Mouse (Mus musculus) brain, embryonic 14.5 days (tissue): ENCODE data around the gene Svbp.

Experiments
- CTCF ChIP-seq: fragments of 200-500 bp; IDR thresholded peaks from 2 replicates; pipeline ENCODE4 v1.5.1; 2012; ENCODE audit warnings: inconsistent platforms, mild to moderate bottlenecking, moderate library complexity, borderline replicate concordance; ENCODE audit not compliant: insufficient read depth, insufficient read length; ENCODE audit errors: extremely low read depth
- POLR2A ChIP-seq: fragments of 200-500 bp; IDR thresholded peaks from 2 replicates; pipeline ENCODE4 v1.6.1; 2012; ENCODE audit warnings: mild to moderate bottlenecking, inconsistent platforms, borderline replicate concordance; ENCODE audit not compliant: poor library complexity, insufficient read depth, insufficient read length, severe bottlenecking; ENCODE audit errors: extremely low read depth

DNA sequence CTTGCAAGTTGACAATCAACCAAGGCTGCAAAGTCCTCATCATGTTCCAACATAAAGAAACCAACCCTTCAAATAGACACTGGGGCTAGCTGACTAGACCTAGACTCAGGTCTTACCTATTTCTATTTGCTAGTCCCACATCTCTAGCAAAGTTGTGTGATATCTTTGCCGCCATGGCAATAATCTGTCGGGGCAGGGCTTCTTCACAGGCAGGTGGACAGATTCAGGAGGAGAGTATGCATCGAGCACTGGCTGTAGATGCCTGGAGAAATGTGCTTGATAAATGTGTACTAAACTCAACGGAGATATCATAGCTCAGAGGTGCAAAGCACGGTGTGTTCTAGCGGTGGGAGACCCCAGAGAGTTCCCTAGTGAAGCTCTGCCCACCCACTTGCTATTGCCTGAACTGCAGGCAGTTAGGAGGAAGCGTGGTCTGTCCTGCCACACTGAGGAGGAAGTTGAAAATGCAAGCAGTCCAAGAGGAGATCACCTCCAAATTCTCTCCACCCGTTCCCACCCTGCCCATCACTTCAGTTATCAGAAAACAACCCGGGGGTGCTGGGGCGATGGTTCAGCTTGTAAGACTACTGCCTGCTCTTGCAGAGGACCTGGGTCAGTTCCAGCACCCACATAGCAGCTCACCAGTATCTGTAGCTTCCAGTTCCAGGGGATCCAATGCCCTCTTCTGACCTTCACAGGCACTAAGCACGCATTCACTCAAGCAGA lies 6.9 kb upstream of the Svbp start:
- TF ChIP-seq CTCF (peak; percentile 26; the same call in 1 of the 2 replicates), POLR2A (no peak)
